Mouse (Mus musculus) Patski (cell line): ENCODE measurements around the gene Mdm1. TPM values are rescaled to one million over a fixed set of nuclear protein-coding genes. Genes with fewer than 3 reads are reported as not detected.

ENCODE experiments used
- ATAC-seq: fragments of 100-300 bp; one replicate; pipeline ENCODE4 v1.8.0; 2021
- CTCF ChIA-PET: fragments of 350-600 bp; sonication (Branson Sonifier 250); formaldehyde crosslinking; loops from one replicate; lab custom pipeline; 2022; ENCODE audit warnings: inconsistent platforms; lab: Charles Lee
- POLR2A ChIA-PET: fragments of 350-600 bp; sonication (Branson Sonifier 250); formaldehyde crosslinking; loops from one replicate; lab custom pipeline; 2022; ENCODE audit warnings: antibody characterized with exemption, inconsistent platforms; lab: Charles Lee
- DNase-seq: peaks from one replicate; pipeline ENCODE4 v3.0.0-alpha.2; 2011; ENCODE audit warnings: low read depth, low spot score
- H3K27me3 ChIP-seq: fragments of 371-371 bp; one replicate; pipeline ENCODE4 v1.5.1; 2021
- CTCF ChIP-seq: fragments of 100-300 bp; IDR thresholded peaks from one replicate; pipeline ENCODE4 v1.5.1; 2021
- in situ Hi-C: fragments of 300-500 bp; cut with MboI; formaldehyde crosslinking; loops from 3 replicates; pipeline ENCODE4 v1.11.1; 2018; ENCODE audit warnings: low pct_unique_long_range_greater_than_20kb, mixed read lengths
- polyA plus RNA-seq: library from polyadenylated mRNA; unstranded; gene quantifications from one replicate; pipeline ENCODE4 v1.2.3, GENCODE M21; 2021

Mdm1 gene
- polyA plus RNA-seq, 1 experiment from 2014 or later, result 11.7 TPM

- no peak for TF ChIP-seq CTCF
- CTCF ChIA-PET, result interaction anchor here (1.0 to 1.1 kb wide), 3 partner anchors 12 to 35 kb away, joined by 3 read pairs; no protein-coding TSS in a partner anchor
- in situ Hi-C loops, result no loop called here
- POLR2A ChIA-PET, result no interaction called here
- DNase-seq (no peak), ATAC-seq (peak; percentile 80)
- no peaks in the 10 kb centered on the region for H3K27me3 ChIP-seq
Measured at GRCm38 (mm10) chr10:118122441-118123162, 19.0 kb upstream of the Mdm1 start.

- ChIA-PET CTCF (no interaction called here), POLR2A (no interaction called here)
- DNase-seq (no peak), ATAC-seq (no peak)
- H3K27me3 ChIP-seq, result peaks cover 12% of the 10 kb centered on the region
- in situ Hi-C loops, result no loop called here
- TF ChIP-seq CTCF, result no peak
Measured at GRCm38 (mm10) chr10:118125236-118125635, 16.4 kb upstream of the Mdm1 start.

- ATAC-seq (no peak), DNase-seq (no peak)
- H3K27me3 ChIP-seq, result peaks cover 12% of the 10 kb centered on the region
- CTCF ChIA-PET, result no interaction called here
- in situ Hi-C loops, result no loop called here
- no peak for TF ChIP-seq CTCF
- POLR2A ChIA-PET, result no interaction called here
Measured at GRCm38 (mm10) chr10:118125776-118126445, 15.7 kb upstream of the Mdm1 start.

GRCm38 (mm10) chr10:118129001-118129682 is 12.5 kb upstream of the Mdm1 start:
- DNase-seq, result no peak
- ATAC-seq, result no peak
- CTCF ChIA-PET, result interaction anchor here (1.2 kb wide), 1 partner anchor 10 kb away, joined by 3 read pairs; no protein-coding TSS in a partner anchor
- TF ChIP-seq CTCF, result no peak
- H3K27me3 ChIP-seq, result peaks cover 12% of the 10 kb centered on the region
- POLR2A ChIA-PET, result no interaction called here
- in situ Hi-C loops, result no loop called here

GRCm38 (mm10) chr10:118130016-118130415 is 11.6 kb upstream of the Mdm1 start:
- ATAC-seq (no peak), DNase-seq (no peak)
- CTCF ChIA-PET, result no interaction called here
- POLR2A ChIA-PET, result no interaction called here
- peaks cover 12% of the 10 kb centered on the region for H3K27me3 ChIP-seq
- TF ChIP-seq CTCF, result no peak
- in situ Hi-C loops, result no loop called here

GRCm38 (mm10) chr10:118132993-118133392 is 8.6 kb upstream of the Mdm1 start:
- ChIA-PET CTCF (no interaction called here), POLR2A (no interaction called here)
- DNase-seq (no peak), ATAC-seq (no peak)
- in situ Hi-C loops, result no loop called here
- TF ChIP-seq CTCF, result no peak
- H3K27me3 ChIP-seq, result peaks cover 16% of the 10 kb centered on the region

GRCm38 (mm10) chr10:118138508-118138907 is 3.1 kb upstream of the Mdm1 start:
- ATAC-seq, result no peak
- no peak for DNase-seq
- TF ChIP-seq CTCF, result no peak
- peaks cover 4% of the 10 kb centered on the region for H3K27me3 ChIP-seq
- POLR2A ChIA-PET, result no interaction called here
- CTCF ChIA-PET, result no interaction called here
- in situ Hi-C loops, result no loop called here

- ChIA-PET POLR2A (interaction anchor here (0.8 kb wide), 1 partner anchor 12 kb away, joined by 6 read pairs; no protein-coding TSS in a partner anchor), CTCF (no interaction called here)
- ATAC-seq (no peak), DNase-seq (no peak)
- in situ Hi-C loops, result no loop called here
- TF ChIP-seq CTCF, result no peak
- peaks cover 4% of the 10 kb centered on the region for H3K27me3 ChIP-seq
Measured at GRCm38 (mm10) chr10:118139837-118140570, 1.6 kb upstream of the Mdm1 start.

GRCm38 (mm10) chr10:118141884-118142801 is 532 bp downstream of the Mdm1 start:
- H3K27me3 ChIP-seq, result no peaks in the 10 kb centered on the region
- TF ChIP-seq CTCF, result no peak
- DNase-seq (no peak), ATAC-seq (peak; percentile 65)
- ChIA-PET POLR2A (interaction anchor here (0.5 kb wide), 1 partner anchor 291 kb away, joined by 5 read pairs; no protein-coding TSS in a partner anchor), CTCF (no interaction called here)
- in situ Hi-C loops, result no loop called here
